Mouse (Mus musculus) limb, embryonic 11.5 days (tissue): ENCODE measurements at regions not wholly inside any gene's neighbourhood (a gene's known extent, or its start where the extent isn't known, plus 50 kb on each side); places are given as distances from the start of the nearest gene placed in this dataset.
A peak's percentile ranks its signal among the peaks of the same experiment; 100 is the strongest.

ENCODE experiments used
- ATAC-seq: fragments of 200-750 bp; cut with Nextera tagmentation; 2 replicates; pipeline ENCODE4 v1.8.0; 2017; ENCODE audit warnings: low read depth; ENCODE audit not compliant: insufficient number of reproducible peaks, low FRiP score, low TSS enrichment
- DNase-seq: peaks from one replicate; pipeline ENCODE4 v3.0.0-alpha.2; 2015; ENCODE audit warnings: low spot score
- H3K27ac ChIP-seq: fragments of 300-500 bp; sonication (generic); replicated peaks from 2 replicates; pipeline ENCODE4 v1.5.1; 2014; ENCODE audit warnings: low read depth, mild to moderate bottlenecking, low read length
- H3K27me3 ChIP-seq: fragments of 300-500 bp; sonication (generic); 2 replicates; pipeline ENCODE4 v1.6.1; 2014; ENCODE audit warnings: mild to moderate bottlenecking, low read length, mixed read lengths; ENCODE audit not compliant: control insufficient read depth, insufficient read depth
- H3K36me3 ChIP-seq: fragments of 300-500 bp; sonication (generic); 2 replicates; pipeline ENCODE4 v1.6.1; 2014; ENCODE audit warnings: mild to moderate bottlenecking, low read length, moderate library complexity, mixed read lengths; ENCODE audit not compliant: control insufficient read depth, insufficient read depth
- H3K4me1 ChIP-seq: fragments of 300-500 bp; sonication (generic); 2 replicates; pipeline ENCODE4 v1.6.1; 2014; ENCODE audit warnings: low read length, mixed read lengths; ENCODE audit not compliant: control insufficient read depth, insufficient read depth
- H3K4me2 ChIP-seq: fragments of 300-500 bp; sonication (generic); 2 replicates; pipeline ENCODE4 v1.6.1; 2014; ENCODE audit warnings: low read depth, mild to moderate bottlenecking, moderate library complexity; ENCODE audit not compliant: severe bottlenecking
- H3K4me3 ChIP-seq: fragments of 300-500 bp; sonication (generic); 2 replicates; pipeline ENCODE4 v1.5.1; 2014; ENCODE audit warnings: low read depth, low read length
- H3K9ac ChIP-seq: fragments of 300-500 bp; sonication (generic); 2 replicates; pipeline ENCODE4 v1.6.1; 2014; ENCODE audit warnings: mild to moderate bottlenecking, low read length
- H3K9me3 ChIP-seq: fragments of 300-500 bp; sonication (generic); 2 replicates; pipeline ENCODE4 v1.6.1; 2016; ENCODE audit warnings: low read length; ENCODE audit not compliant: control insufficient read depth
- WGBS: fragments of 180-500 bp; shearing (Covaris S2); extraction: QIAGEN DNeasy Blood & Tissue Kit; methylation state at CpG from one replicate; pipeline ENCODE4 v1.1.7; 2014; 5-methylcytosine and 5-hydroxymethylcytosine counted together

GRCm38 (mm10) chr1:30751138-30751907, 122.4 kb downstream of the Phf3 start:
- DNase-seq (no peak), ATAC-seq (no peak)
- H3K27me3 ChIP-seq, result no peaks in the 10 kb centered on the region
- WGBS, result 82% methylated on average over 3 of the region's 3 CpGs
- no peak overlapping the region for H3K4me3 ChIP-seq
- no peak overlapping the region for H3K4me2 ChIP-seq
- no peaks in the 10 kb centered on the region for H3K36me3 ChIP-seq
- no peak overlapping the region for H3K9ac ChIP-seq
- H3K4me1 ChIP-seq, result no peaks in the 10 kb centered on the region
- H3K27ac ChIP-seq, result no peak overlapping the region
- H3K9me3 ChIP-seq, result no peaks in the 10 kb centered on the region

GRCm38 (mm10) chr1:30741955-30742354, 131.8 kb downstream of the Phf3 start:
- no peak for DNase-seq
- Histone ChIP-seq H3K36me3 (no peaks in the 10 kb centered on the region), H3K4me1 (no peaks in the 10 kb centered on the region), H3K4me2 (no peak overlapping the region), H3K9ac (no peak overlapping the region), H3K4me3 (no peak overlapping the region), H3K27ac (no peak overlapping the region), H3K9me3 (no peaks in the 10 kb centered on the region), H3K27me3 (no peaks in the 10 kb centered on the region)
- ATAC-seq, result no peak

- 79% methylated on average over 3 of the region's 3 CpGs for WGBS
- DNase-seq, result peak; percentile 29
- H3K36me3 ChIP-seq, result no peaks in the 10 kb centered on the region
- no peak for ATAC-seq
- no peaks in the 10 kb centered on the region for H3K27me3 ChIP-seq
- H3K4me1 ChIP-seq, result no peaks in the 10 kb centered on the region
- H3K9me3 ChIP-seq, result no peaks in the 10 kb centered on the region
- H3K9ac ChIP-seq, result no peak overlapping the region
- no peak overlapping the region for H3K4me2 ChIP-seq
- H3K4me3 ChIP-seq, result no peak overlapping the region
- H3K27ac ChIP-seq, result no peak overlapping the region
Measured at GRCm38 (mm10) chr1:30740831-30741230, 132.9 kb downstream of the Phf3 start.

DNA sequence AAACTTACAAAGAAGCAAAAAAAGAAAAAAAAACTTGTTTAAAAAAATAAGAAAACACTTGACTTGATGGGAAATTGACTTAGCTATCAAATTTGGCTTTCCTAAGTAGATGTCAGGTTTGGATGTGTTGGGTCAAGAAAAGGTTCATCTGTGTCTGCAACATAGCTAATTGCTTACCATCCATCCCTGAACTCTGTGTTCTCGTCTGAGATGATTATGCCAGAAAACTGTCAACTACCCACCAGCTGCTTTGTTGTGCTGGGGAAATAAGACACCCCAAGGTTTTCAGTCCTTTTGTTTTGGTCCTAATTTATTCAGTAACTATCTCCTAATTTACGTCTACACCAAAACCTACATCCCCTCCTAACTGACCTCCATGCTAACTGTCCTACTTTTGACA, 152.2 kb downstream of the Phf3 start:
- ATAC-seq (no peak), DNase-seq (no peak)
- WGBS, result 74% methylated on average over 2 of the region's 2 CpGs
- Histone ChIP-seq H3K27ac (no peak overlapping the region), H3K4me1 (no peaks in the 10 kb centered on the region), H3K27me3 (no peaks in the 10 kb centered on the region), H3K4me2 (no peak overlapping the region), H3K36me3 (no peaks in the 10 kb centered on the region), H3K9ac (no peak overlapping the region), H3K4me3 (no peak overlapping the region), H3K9me3 (no peaks in the 10 kb centered on the region)

DNA sequence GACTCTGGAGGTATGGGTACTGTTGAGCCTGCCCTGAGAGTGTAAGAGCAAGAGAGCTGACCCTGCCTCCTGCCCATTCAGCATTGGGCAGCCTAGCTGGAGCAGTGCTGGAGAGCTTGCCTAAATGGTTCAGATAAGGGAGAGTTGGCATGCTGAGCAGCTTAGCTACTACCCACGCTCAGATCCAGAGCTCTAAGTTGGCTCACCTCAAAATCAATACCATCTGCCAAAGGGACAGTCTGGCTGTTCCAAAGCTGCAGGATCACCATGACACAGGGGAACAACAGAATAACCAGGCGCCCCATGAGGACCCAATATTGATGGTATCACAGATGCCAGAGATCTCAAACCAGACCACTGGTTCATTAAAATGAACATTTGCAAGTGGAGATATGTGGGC, 152.9 kb downstream of the Phf3 start:
- no peak for DNase-seq
- Histone ChIP-seq H3K4me2 (no peak overlapping the region), H3K4me1 (no peaks in the 10 kb centered on the region), H3K9me3 (no peaks in the 10 kb centered on the region), H3K27ac (no peak overlapping the region), H3K36me3 (no peaks in the 10 kb centered on the region), H3K9ac (no peak overlapping the region), H3K4me3 (no peak overlapping the region), H3K27me3 (no peaks in the 10 kb centered on the region)
- no peak for ATAC-seq
- WGBS, result 83% methylated on average over 2 of the region's 2 CpGs

- DNase-seq, result no peak
- Histone ChIP-seq H3K4me3 (no peak overlapping the region), H3K4me1 (no peaks in the 10 kb centered on the region), H3K27ac (no peak overlapping the region), H3K4me2 (no peak overlapping the region), H3K27me3 (no peaks in the 10 kb centered on the region), H3K36me3 (no peaks in the 10 kb centered on the region), H3K9ac (no peak overlapping the region), H3K9me3 (no peaks in the 10 kb centered on the region)
- WGBS, result 93% methylated on average over 5 of the region's 5 CpGs
- no peak for ATAC-seq
Measured at GRCm38 (mm10) chr1:30718578-30718977, 155.1 kb downstream of the Phf3 start.

DNA sequence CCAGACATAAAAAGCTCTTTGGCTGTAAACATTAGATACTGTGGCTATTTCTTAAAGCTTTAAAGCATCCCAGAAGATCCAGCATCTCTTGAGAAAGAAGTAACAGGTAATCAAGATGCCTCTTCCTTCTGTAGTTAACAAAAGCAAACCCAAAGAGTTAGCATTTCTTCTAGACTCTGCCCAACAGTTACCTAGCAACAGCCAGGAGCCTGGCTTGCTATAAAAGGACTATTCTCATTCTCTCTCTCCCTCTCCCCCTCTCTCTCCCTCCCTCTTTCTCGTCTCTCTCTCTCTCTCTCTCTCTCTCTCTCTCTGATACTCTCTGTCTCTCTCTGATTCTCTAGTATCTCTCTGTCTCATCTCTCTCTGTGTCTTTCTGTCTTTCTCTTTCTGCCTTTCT, 157.4 kb downstream of the Phf3 start:
- Histone ChIP-seq H3K27me3 (no peaks in the 10 kb centered on the region), H3K4me2 (no peak overlapping the region), H3K4me1 (no peaks in the 10 kb centered on the region), H3K4me3 (no peak overlapping the region), H3K9ac (no peak overlapping the region), H3K36me3 (no peaks in the 10 kb centered on the region), H3K9me3 (no peaks in the 10 kb centered on the region), H3K27ac (no peak overlapping the region)
- DNase-seq, result no peak
- no peak for ATAC-seq
- WGBS, result 57% methylated on average over 1 of the region's 1 CpGs

DNA sequence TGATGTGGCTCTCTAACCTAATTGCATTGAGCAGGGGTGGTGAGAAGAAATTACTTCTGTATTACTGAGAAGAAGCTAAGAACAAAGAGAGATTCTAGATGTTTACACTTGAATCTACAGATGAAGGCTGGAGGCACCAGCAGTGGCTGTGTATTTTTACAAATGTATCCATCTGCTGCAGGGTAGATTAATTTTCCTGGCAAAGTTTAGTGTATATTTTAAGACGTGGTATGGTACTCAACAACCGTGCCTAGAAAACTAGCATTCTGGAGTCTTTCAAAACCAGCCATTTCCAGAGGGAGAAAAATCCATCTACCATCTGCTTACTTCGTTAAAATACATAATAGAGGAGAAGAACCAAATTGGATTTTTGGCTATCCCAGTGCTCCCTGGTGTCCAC, 172.6 kb downstream of the Phf3 start:
- Histone ChIP-seq H3K36me3 (no peaks in the 10 kb centered on the region), H3K9ac (no peak overlapping the region), H3K27me3 (no peaks in the 10 kb centered on the region), H3K27ac (no peak overlapping the region), H3K4me2 (no peak overlapping the region), H3K4me3 (no peak overlapping the region), H3K9me3 (no peaks in the 10 kb centered on the region), H3K4me1 (no peaks in the 10 kb centered on the region)
- DNase-seq (no peak), ATAC-seq (no peak)
- WGBS, result 84% methylated on average over 3 of the region's 3 CpGs
